10 mouse cellular contexts compared by ENCODE assay signal in genomic region chr11:38938124-38938883, GRCm38 (mm10).
DNase-seq lines count a peak whose midpoint lies in the region; ATAC-seq and TF ChIP-seq lines count a peak whose summit lies in the region.
"Had no signal": no experiment of that assay in that cellular context is flagged by ENCODE, and none has a peak within 500 bp of the region (broad histone marks: within the 10 kb centered on the region; RNA-seq: fewer than 3 reads in every experiment).

No protein-coding gene starts in this region.

- no peaks in the 10 kb centered on the region for H3K4me1 ChIP-seq in heart, postnatal 0 days (ENCODE audit: control insufficient read depth, insufficient read depth)
- no peaks in the 10 kb centered on the region for H3K4me1 ChIP-seq in heart, embryonic 11.5 days (ENCODE audit: control insufficient read depth, insufficient read depth, low read length)
- H3K4me1 ChIP-seq in midbrain, embryonic 12.5 days, result no peaks in the 10 kb centered on the region
- no peaks in the 10 kb centered on the region for H3K4me1 ChIP-seq in midbrain, embryonic 15.5 days
- H3K4me1 ChIP-seq in forebrain, embryonic 12.5 days, result no peaks in the 10 kb centered on the region
- H3K4me1 ChIP-seq: stomach, embryonic 15.5 days had no signal

- no peak overlapping the region for H3K4me3 ChIP-seq in heart, postnatal 0 days (ENCODE audit: low read depth, low read length)
- H3K4me3 ChIP-seq in heart, embryonic 11.5 days (ENCODE audit: low read depth, low read length), result no peak overlapping the region
- H3K4me3 ChIP-seq in midbrain, embryonic 12.5 days, result no peak overlapping the region
- no peak overlapping the region for H3K4me3 ChIP-seq in midbrain, embryonic 15.5 days
- H3K4me3 ChIP-seq in forebrain, embryonic 12.5 days (replicated peaks), result no peak overlapping the region
- H3K4me3 ChIP-seq: stomach, embryonic 15.5 days had no signal

- H3K4me2 ChIP-seq in heart, postnatal 0 days (ENCODE audit: low read depth, low read length), result no peak overlapping the region
- no peak overlapping the region for H3K4me2 ChIP-seq in heart, embryonic 11.5 days
- no peak overlapping the region for H3K4me2 ChIP-seq in midbrain, embryonic 12.5 days (replicated peaks)
- H3K4me2 ChIP-seq in midbrain, embryonic 15.5 days, result no peak overlapping the region
- peak overlapping the region; percentile 0; the same call in 1 of the 2 replicates for H3K4me2 ChIP-seq in forebrain, embryonic 12.5 days
- H3K4me2 ChIP-seq: stomach, embryonic 15.5 days had no signal

- intact Hi-C loops in heart, postnatal 25 days (cut with DNase I), result loop anchor here (5.0 kb wide), 1 partner anchor 1664 kb away; no protein-coding TSS in a partner anchor

- no peak overlapping the region for H3K27ac ChIP-seq in heart, postnatal 0 days (ENCODE audit: low read depth)
- no peak overlapping the region for H3K27ac ChIP-seq in heart, embryonic 11.5 days (ENCODE audit: low read depth, low read length)
- no peak overlapping the region for H3K27ac ChIP-seq in midbrain, embryonic 12.5 days (replicated peaks)
- H3K27ac ChIP-seq in midbrain, embryonic 15.5 days, result no peak overlapping the region
- no peak overlapping the region for H3K27ac ChIP-seq in forebrain, embryonic 12.5 days
- H3K27ac ChIP-seq: stomach, embryonic 15.5 days had no signal

- ATAC-seq in heart, postnatal 0 days (ENCODE audit: insufficient read depth, low read depth), result no peak
- no peak for ATAC-seq in heart, embryonic 11.5 days (replicated peaks; ENCODE audit: insufficient number of reproducible peaks, low FRiP score, low TSS enrichment)
- 0 out of 2 replicates have a peak, but pooled peaks have one; percentile 9 for ATAC-seq in midbrain, embryonic 12.5 days (ENCODE audit: low FRiP score, low read depth)
- no peak for ATAC-seq in midbrain, embryonic 15.5 days (replicated peaks)
- ATAC-seq in forebrain, embryonic 12.5 days (ENCODE audit: low FRiP score), result peak; percentile 49; the same call in 1 of the 2 replicates
- ATAC-seq in activated CD4-positive, CD25-positive, alpha-beta regulatory T cell, adult 4 months, result no peak
- ATAC-seq: liver, postnatal 0 days had no signal

- H3K9ac ChIP-seq in heart, postnatal 0 days (replicated peaks; ENCODE audit: low read depth, low read length), result no peak overlapping the region
- H3K9ac ChIP-seq in heart, embryonic 11.5 days (ENCODE audit: low read depth, low read length), result no peak overlapping the region
- no peak overlapping the region for H3K9ac ChIP-seq in midbrain, embryonic 12.5 days (replicated peaks)
- no peak overlapping the region for H3K9ac ChIP-seq in midbrain, embryonic 15.5 days
- H3K9ac ChIP-seq in forebrain, embryonic 12.5 days, result no peak overlapping the region
- H3K9ac ChIP-seq: liver, postnatal 0 days; stomach, embryonic 15.5 days had no signal

- peak; percentile 14 for DNase-seq in heart, postnatal 0 days (ENCODE audit: low spot score)
- peak; percentile 76 for DNase-seq in retina, embryonic 14.5 days (ENCODE audit: low spot score)
- no peak for DNase-seq in heart, postnatal 25 days (ENCODE audit: low spot score)
- DNase-seq: liver, postnatal 0 days had no signal

- 40% methylated on average over 9 of the region's 9 CpGs for WGBS in heart, postnatal 0 days
- 43% methylated on average over 9 of the region's 9 CpGs for WGBS in heart, embryonic 11.5 days (ENCODE audit: insufficient replicate concordance)
- 35% methylated on average over 9 of the region's 9 CpGs for WGBS in midbrain, embryonic 12.5 days
- 33% methylated on average over 9 of the region's 9 CpGs for WGBS in midbrain, embryonic 15.5 days
- WGBS in forebrain, embryonic 12.5 days, result 30% methylated on average over 9 of the region's 9 CpGs

- no peaks in the 10 kb centered on the region for H3K27me3 ChIP-seq in heart, postnatal 0 days (ENCODE audit: control insufficient read depth, insufficient read depth, low read length)
- H3K27me3 ChIP-seq in heart, embryonic 11.5 days (ENCODE audit: control insufficient read depth, insufficient read depth, low read length), result no peaks in the 10 kb centered on the region
- H3K27me3 ChIP-seq in midbrain, embryonic 12.5 days, result no peaks in the 10 kb centered on the region
- H3K27me3 ChIP-seq in midbrain, embryonic 15.5 days (replicated peaks), result no peaks in the 10 kb centered on the region
- H3K27me3 ChIP-seq in forebrain, embryonic 12.5 days, result no peaks in the 10 kb centered on the region
- H3K27me3 ChIP-seq: stomach, embryonic 15.5 days had no signal

- no peaks in the 10 kb centered on the region for H3K36me3 ChIP-seq in heart, postnatal 0 days (replicated peaks; ENCODE audit: control insufficient read depth, insufficient read depth, low read length)
- H3K36me3 ChIP-seq in heart, embryonic 11.5 days (ENCODE audit: control insufficient read depth, insufficient read depth, low read length), result no peaks in the 10 kb centered on the region
- no peaks in the 10 kb centered on the region for H3K36me3 ChIP-seq in midbrain, embryonic 12.5 days
- H3K36me3 ChIP-seq in midbrain, embryonic 15.5 days (replicated peaks), result no peaks in the 10 kb centered on the region
- no peaks in the 10 kb centered on the region for H3K36me3 ChIP-seq in forebrain, embryonic 12.5 days (replicated peaks)
- H3K36me3 ChIP-seq: stomach, embryonic 15.5 days had no signal

- H3K9me3 ChIP-seq in heart, postnatal 0 days (replicated peaks; ENCODE audit: control insufficient read depth, low read length), result no peaks in the 10 kb centered on the region
- H3K9me3 ChIP-seq in heart, embryonic 11.5 days (replicated peaks; ENCODE audit: control insufficient read depth, low read length), result no peaks in the 10 kb centered on the region
- H3K9me3 ChIP-seq in midbrain, embryonic 12.5 days, result no peaks in the 10 kb centered on the region
- H3K9me3 ChIP-seq in midbrain, embryonic 15.5 days, result no peaks in the 10 kb centered on the region
- H3K9me3 ChIP-seq in forebrain, embryonic 12.5 days, result no peaks in the 10 kb centered on the region
- H3K9me3 ChIP-seq: stomach, embryonic 15.5 days had no signal

- no peak for TF ChIP-seq EP300 in heart, postnatal 0 days (IDR thresholded peaks at IDR 0.05; ENCODE audit: low read depth)

- TF ChIP-seq CTCF in heart, postnatal 0 days (IDR thresholded peaks at IDR 0.05; ENCODE audit: low read depth), result peak; percentile 22

Comparison
In these comparisons a context has a peak if more than half of its experiments do, and no peak if none do; other contexts are left out.
1. ATAC-seq: peak in midbrain, embryonic 12.5 days (single experiment) and forebrain, embryonic 12.5 days (single experiment); none in heart, postnatal 0 days (single experiment), heart, embryonic 11.5 days (single experiment), midbrain, embryonic 15.5 days (single experiment) and activated CD4-positive, CD25-positive, alpha-beta regulatory T cell, adult 4 months (single experiment).